Mouse (Mus musculus) brain, embryonic 14.5 days (tissue): ENCODE measurements around the gene Tenm4.

Experiments used
- CTCF ChIP-seq: fragments of 200-500 bp; IDR thresholded peaks from 2 replicates; pipeline ENCODE4 v1.5.1; 2012; ENCODE audit warnings: inconsistent platforms, mild to moderate bottlenecking, moderate library complexity, borderline replicate concordance; ENCODE audit not compliant: insufficient read depth, insufficient read length; ENCODE audit errors: extremely low read depth
- POLR2A ChIP-seq: fragments of 200-500 bp; IDR thresholded peaks from 2 replicates; pipeline ENCODE4 v1.6.1; 2012; ENCODE audit warnings: mild to moderate bottlenecking, inconsistent platforms, borderline replicate concordance; ENCODE audit not compliant: poor library complexity, insufficient read depth, insufficient read length, severe bottlenecking; ENCODE audit errors: extremely low read depth

DNA sequence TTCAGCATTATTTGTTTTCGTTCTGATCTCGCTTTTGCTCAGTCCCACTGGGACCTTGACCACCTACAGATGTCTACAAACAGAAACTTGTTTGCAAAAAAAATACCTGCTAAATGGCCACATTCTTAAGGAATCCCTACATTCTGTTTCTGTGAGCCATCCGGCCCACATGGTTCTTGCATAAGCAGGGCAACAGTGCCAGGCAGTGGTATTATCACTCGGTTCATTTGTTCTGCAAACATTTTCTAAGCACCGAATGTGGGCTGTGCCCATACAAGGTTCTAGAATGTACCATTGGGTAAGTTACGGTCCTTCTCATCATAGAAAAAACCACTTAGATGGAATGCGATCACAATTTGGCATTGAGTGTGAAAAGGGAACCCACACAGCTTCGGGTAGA is 274.7 kb downstream of the Tenm4 start:
- TF ChIP-seq CTCF (no peak), POLR2A (no peak)
